Mouse (Mus musculus): ENCODE data around the gene Tmem203.

The Tmem203 gene

DNA sequence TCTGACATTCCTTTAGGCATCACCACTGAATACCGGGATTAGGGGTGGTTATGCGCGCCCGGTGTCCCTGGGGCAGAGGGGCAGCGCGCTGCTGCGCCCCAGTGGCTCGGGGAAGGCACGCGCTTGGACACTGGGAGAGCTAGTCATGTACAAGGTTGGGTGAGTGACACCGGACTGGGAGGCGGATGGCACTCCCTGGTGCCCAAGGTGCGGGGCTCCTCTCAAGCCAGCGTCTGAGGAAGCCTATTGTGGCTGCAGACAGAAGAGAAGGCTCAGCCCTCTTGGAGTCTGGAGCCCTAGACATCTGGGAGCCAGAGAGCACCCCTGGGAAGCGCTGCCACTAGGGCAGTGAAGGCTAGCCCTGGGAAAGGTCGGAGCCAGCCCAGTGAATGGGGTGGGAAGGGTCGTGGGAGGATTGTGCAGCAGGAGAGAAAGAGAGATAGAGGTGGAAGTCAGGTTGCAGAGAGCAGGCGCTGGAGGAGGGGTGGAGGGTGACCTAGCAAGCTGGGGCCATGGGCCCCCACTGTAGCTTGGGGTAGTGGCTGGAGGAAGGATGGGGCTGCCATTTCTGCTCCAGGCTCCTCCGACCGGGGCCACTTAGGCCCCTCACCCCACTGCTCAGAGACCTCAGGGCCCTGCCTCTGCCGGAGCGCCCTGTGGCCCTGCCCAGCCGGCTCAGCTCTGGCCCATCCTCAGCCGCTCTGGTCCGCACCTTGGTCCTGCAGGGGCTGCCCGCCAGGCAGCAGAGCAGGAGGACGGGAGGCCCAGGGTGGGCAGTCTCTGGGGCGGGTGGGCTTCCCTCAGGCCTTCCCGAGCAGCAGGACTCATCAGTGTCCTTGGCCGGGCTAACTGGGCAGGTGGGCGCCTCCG is 36.2 kb downstream of the Tmem203 start:
- no peak for DNase-seq (ENCODE audit: low spot score)

DNA sequence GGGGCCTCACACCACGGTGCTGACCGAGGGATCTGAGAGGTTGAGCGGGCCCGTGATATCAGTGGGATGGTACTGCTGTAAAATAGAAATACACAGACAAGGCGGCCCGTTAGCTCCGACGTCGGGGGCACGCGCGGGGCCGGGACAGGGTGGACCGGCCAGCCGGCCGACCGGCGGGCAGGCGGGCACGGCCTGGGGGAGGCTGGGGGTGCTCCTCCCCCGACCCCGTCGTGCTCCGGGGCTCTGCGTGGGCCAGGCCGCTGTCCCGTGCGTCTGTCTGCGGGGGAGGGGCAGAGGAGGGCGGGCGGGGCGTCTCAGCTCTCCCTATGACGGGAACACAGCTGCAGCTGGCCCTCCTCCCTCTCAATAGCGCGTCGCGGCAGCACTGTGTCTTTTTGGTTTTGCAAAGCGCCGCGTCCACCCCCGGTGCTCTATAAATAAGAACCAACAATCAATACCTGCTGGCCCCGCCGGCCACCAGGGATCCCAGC is 36.9 kb downstream of the Tmem203 start:
- DNase-seq (ENCODE audit: low spot score) = no peak

DNA sequence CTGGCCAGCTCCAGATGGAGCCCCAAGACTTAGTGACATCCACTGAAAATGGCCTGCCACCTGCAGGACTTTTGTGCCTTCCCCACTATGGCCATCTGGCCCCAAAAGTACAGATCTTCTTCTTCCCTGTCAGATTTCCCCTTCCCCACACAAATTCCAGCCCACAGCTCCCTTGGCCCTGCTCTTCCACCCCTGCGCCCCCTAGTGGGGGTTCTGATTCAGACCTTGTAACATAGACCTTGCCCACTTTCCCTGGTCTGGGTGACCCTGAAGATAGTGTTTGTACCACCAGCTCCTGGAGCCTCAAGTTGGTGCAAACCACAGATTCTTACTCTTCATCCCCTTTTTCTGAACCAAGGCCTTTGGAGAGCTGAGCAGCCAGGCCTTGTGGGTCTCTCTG is 37.6 kb downstream of the Tmem203 start:
- no peak for DNase-seq (ENCODE audit: low spot score)

DNA sequence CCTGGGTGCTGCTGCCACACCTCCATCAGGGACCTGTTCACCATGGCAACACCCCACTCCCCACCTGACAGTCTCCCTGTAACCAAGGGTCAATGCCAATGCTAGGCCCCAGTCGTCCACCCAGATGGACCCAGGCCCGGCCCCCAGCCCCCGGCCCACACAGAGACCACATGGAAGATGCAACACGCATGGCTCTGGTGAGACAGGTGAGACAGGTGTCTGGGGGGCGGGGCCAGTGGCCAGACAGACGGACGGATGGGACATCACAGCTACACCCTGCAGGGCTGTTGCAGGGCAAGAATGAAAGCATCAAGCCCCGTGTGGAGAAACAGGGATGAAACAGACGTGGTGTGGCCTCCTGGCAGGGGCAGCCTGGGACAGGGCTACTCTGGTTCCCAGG is 38.5 kb downstream of the Tmem203 start:
- DNase-seq (ENCODE audit: low spot score) = no peak

DNA sequence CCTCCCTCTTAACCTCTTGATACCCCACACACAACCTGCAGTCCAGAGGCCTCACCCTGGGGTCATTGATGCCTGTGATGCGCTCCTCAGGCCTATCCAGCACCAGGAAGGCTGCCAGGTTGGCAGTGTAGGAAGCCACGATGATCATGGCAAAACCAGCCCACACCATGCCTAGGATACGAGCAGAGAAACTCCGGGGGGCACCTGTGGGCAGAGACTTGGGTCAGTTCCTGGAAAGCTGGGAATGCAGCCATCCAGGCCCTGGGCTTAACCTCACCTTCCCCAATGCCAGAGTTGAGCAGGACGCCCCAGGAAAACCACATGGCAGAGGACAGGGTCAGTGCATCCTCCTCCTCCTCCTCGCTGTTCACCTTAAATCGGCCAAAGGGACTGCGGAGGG is 41.9 kb downstream of the Tmem203 start:
- no peak for DNase-seq (ENCODE audit: low spot score)

DNA sequence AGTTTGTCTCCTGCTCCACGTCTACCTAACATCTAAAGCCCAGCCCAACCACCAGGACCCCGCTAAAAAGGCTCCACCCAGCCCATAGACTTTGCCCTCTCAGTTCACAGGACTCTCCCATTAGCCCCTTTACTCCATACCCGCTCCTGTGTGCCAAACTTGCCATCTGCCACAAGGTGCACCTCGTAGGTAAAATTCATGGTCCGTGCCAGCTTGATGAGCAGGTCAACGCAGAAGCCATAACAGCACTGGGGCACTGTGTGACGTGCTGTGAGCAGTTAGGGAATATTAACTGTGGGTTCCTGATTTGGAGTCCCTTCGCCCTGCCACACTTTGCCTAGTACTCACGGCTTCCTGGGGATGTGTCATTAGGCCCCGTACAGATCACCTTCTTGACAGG is 42.8 kb downstream of the Tmem203 start:
- DNase-seq (ENCODE audit: low spot score) = no peak

DNA sequence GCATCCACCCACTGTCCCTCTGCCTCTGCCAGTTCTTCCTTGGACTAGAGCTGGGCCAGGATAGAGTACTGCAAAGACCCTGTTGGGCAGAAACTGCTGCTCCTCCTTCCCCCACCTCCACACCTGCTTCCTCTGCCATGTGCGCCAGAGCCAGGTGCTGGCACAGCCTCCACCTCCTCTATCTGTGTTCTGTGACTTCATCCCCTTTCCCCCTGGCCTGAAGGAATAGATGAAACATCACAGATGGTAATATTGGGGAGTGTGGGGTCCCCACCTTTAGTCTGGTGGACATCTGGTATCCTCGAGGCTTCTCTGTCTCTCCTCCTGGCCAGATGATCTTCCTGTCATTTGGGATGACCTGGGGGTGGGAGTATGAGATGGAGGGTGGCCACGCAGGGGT is 48.2 kb downstream of the Tmem203 start:
- DNase-seq (ENCODE audit: low spot score) = no peak

DNA sequence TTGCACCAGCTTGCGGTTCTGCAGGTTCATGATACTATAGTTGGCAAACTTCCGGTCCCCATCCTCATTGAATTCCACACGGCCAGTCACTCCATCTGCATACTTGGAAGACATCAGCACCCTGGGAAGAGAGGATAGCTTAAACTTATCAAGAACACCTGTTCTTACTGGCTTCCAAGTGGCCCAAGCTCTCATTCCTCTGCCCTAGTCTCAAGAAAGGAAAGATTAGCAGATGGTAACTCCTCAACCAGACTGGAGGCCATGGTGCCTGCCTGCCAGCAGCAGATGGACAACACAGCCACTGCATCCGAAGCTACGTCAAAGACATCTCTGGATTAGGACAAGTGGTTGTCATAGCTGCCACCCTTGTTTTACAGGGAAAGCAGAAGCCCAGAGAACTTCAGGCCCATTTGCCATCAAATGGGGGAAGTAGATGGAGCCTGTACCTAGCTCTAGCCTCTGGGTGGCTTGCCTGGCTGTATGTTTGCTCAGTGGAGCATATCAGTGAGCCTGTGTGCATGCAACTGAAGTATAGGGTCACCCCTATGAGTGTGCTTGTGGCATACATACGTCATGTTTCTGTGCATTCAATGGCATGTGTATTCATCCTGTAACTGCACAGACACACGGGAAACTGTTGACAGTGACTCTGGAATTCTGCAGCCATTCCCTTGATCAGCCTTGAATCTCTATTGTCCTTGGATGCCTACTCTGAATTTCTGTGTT is 48.9 kb downstream of the Tmem203 start:
- no peak for DNase-seq (ENCODE audit: low spot score)

DNA sequence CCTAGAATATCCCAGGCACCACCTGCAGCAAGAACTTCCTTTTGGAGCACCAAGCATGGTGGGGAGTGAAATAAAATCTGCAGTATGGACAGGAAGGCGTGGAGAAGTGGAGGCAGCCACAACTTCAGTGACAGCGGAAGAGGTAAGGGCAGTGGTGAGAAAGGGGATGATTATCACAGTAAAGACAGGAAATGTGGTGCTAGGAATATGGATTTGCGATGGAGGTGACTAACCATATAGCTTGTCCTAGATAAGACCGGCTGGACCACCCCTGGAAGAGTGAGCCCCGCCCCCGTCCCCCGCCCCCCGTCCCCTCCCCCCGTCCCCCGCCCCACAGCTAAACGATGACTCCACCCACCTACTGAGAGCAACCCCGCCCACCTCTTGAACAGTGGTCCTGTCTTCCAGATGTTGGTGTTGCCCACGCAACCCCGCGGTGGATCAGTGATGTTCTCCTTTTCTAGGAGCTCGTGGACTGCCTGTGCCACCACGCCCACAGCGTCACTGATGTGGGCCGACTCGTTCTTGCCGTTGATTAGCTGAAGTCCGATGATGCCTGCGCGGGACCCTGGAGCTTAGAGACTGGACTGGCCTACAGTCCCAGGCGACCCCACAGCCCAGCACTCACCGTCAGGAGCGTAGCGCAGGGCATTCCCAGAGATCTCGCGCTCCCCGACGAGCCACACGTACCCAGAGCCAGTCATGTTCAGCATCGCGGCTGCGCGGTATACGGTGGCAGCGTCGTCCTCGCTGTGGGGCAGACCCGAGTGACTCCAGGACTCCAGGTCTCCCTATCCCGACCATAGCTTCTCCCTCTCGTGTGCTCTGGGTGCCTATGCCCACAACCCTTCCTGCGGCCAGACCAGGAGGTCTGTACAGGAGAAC is 49.7 kb downstream of the Tmem203 start:
- DNase-seq (ENCODE audit: low spot score) = no peak

All from layer of hippocampus, adult 9-10 months (tissue).